Mouse (Mus musculus) NIH3T3 (cell line): ENCODE results near the gene Nfix.

Experiments
- DNase-seq: peaks from one replicate; pipeline ENCODE4 v3.0.0-alpha.2; 2012; ENCODE audit warnings: low read depth

Gene Nfix

GRCm38 (mm10) chr8:84715893-84716468 lies 84.2 kb downstream of the Nfix start:
- DNase-seq = no peak

GRCm38 (mm10) chr8:84714161-84714560 lies 86.0 kb downstream of the Nfix start:
- no peak for DNase-seq

GRCm38 (mm10) chr8:84713381-84713780 lies 86.8 kb downstream of the Nfix start:
- no peak for DNase-seq

- no peak for DNase-seq
Observed at GRCm38 (mm10) chr8:84712759-84713120, 87.4 kb downstream of the Nfix start.

GRCm38 (mm10) chr8:84711933-84712758 lies 88.0 kb downstream of the Nfix start:
- DNase-seq = peak; percentile 84

- no peak for DNase-seq
Observed at GRCm38 (mm10) chr8:84711312-84711711, 88.8 kb downstream of the Nfix start.

GRCm38 (mm10) chr8:84709931-84710330 lies 90.2 kb downstream of the Nfix start:
- DNase-seq = no peak

- DNase-seq = peak; percentile 94
Observed at GRCm38 (mm10) chr8:84708774-84709475, 91.2 kb downstream of the Nfix start.

GRCm38 (mm10) chr8:84708071-84708541 lies 92.0 kb downstream of the Nfix start:
- no peak for DNase-seq

- no peak for DNase-seq
Observed at GRCm38 (mm10) chr8:84707267-84707883, 92.8 kb downstream of the Nfix start.

GRCm38 (mm10) chr8:84706610-84707266 lies 93.4 kb downstream of the Nfix start:
- DNase-seq = no peak

- DNase-seq = no peak
Observed at GRCm38 (mm10) chr8:84705960-84706359, 94.2 kb downstream of the Nfix start.

GRCm38 (mm10) chr8:84704867-84705831 lies 95.0 kb downstream of the Nfix start:
- no peak for DNase-seq

- peak; percentile 64 for DNase-seq
Observed at GRCm38 (mm10) chr8:84704356-84704755, 95.8 kb downstream of the Nfix start.

GRCm38 (mm10) chr8:84703466-84704249 lies 96.5 kb downstream of the Nfix start:
- DNase-seq = no peak

GRCm38 (mm10) chr8:84702963-84703465 lies 97.1 kb downstream of the Nfix start:
- no peak for DNase-seq

GRCm38 (mm10) chr8:84702561-84702960 lies 97.6 kb downstream of the Nfix start:
- no peak for DNase-seq

- DNase-seq = no peak
Observed at GRCm38 (mm10) chr8:84700941-84701911, 98.9 kb downstream of the Nfix start, which contains the start of gene Lyl1. Gene Lyl1, plus strand, starts transcription at chr8:84701457.
